Mouse (Mus musculus): ENCODE results near the gene Id3. TPM values are rescaled to one million over a fixed set of nuclear protein-coding genes. Genes with fewer than 3 reads are reported as not detected.

Id3 gene
- polyA plus RNA-seq, 1 experiment = 357 TPM

GRCm38 (mm10) chr4:136195029-136195428 is 51.7 kb downstream of the Id3 start:
- WGBS = 93% methylated on average over 7 of the region's 7 CpGs

More at GRCm38 (mm10) chr4:136195029-136195428, 51.7 kb downstream of the Id3 start:
- H3K4me1 ChIP-seq (replicated peaks; ENCODE audit: control insufficient read depth, insufficient read depth, low read length) = peaks cover 6% of the 10 kb centered on the region
- H3K4me3 ChIP-seq (ENCODE audit: control insufficient read depth, insufficient read depth, low read length) = no peak overlapping the region
- TF ChIP-seq CTCF (IDR thresholded peaks at IDR 0.05; ENCODE audit: borderline replicate concordance, control insufficient read depth, extremely low read depth, insufficient read depth, low read length, poor library complexity) = no peak
- no peak for TF ChIP-seq POLR2A (IDR thresholded peaks at IDR 0.05; ENCODE audit: control insufficient read depth, extremely low read depth, insufficient read depth, low read length, poor library complexity)
- H3K27ac ChIP-seq (ENCODE audit: control insufficient read depth, insufficient read depth, low read length) = no peak overlapping the region
- no peaks in the 10 kb centered on the region for H3K27me3 ChIP-seq (ENCODE audit: control insufficient read depth, insufficient read depth, low read length)
- peaks cover 40% of the 10 kb centered on the region for H3K36me3 ChIP-seq (ENCODE audit: control insufficient read depth, insufficient read depth, low read length)
- DNase-seq = no peak

Other genes with a start within 250 kb of the Id3 start
- 9.3 and 9.5 TPM in 2 replicates for gene Cnr2, start 248.1 kb upstream of the Id3 start, polyA plus RNA-seq (2012; rRNA removed)
- 37.5 and 43.5 TPM in 2 replicates for gene Fuca1, start 222.8 kb upstream of the Id3 start, polyA plus RNA-seq (2012; rRNA removed)
- gene Hmgcl, start 197.0 kb upstream of the Id3 start, polyA plus RNA-seq (2012; rRNA removed) = 46.4 and 53.1 TPM in 2 replicates
- gene Gale, start 179.8 kb upstream of the Id3 start, polyA plus RNA-seq (2012; rRNA removed) = 37.0 and 38.4 TPM in 2 replicates
- 214 and 224 TPM in 2 replicates for gene Lypla2, start 170.9 kb upstream of the Id3 start, polyA plus RNA-seq (2012; rRNA removed)
- gene Pithd1, start 156.2 kb upstream of the Id3 start, polyA plus RNA-seq (2012; rRNA removed) = 140 and 171 TPM in 2 replicates
- gene Eloa, start 121.7 kb upstream of the Id3 start, polyA plus RNA-seq (2012; rRNA removed) = 18.6 and 20.4 TPM in 2 replicates
- gene Rpl11, start 90.1 kb upstream of the Id3 start, polyA plus RNA-seq (2012; rRNA removed) = 418 and 466 TPM in 2 replicates
- gene E2f2, start 28.9 kb downstream of the Id3 start, polyA plus RNA-seq (2012; rRNA removed) = 164 and 208 TPM in 2 replicates
- gene Asap3, start 62.9 kb downstream of the Id3 start, polyA plus RNA-seq (2012; rRNA removed) = 4.1 and 4.4 TPM in 2 replicates
- 0.66 and 1.8 TPM in 2 replicates for gene Tcea3, start 104.2 kb downstream of the Id3 start, polyA plus RNA-seq (2012; rRNA removed)
- 15.6 and 18.7 TPM in 2 replicates for gene Zfp46, start 141.2 kb downstream of the Id3 start, polyA plus RNA-seq (2012; rRNA removed)
- gene Hnrnpr, start 167.4 kb downstream of the Id3 start, polyA plus RNA-seq (2012; rRNA removed) = 21.0 and 21.5 TPM in 2 replicates